Mouse (Mus musculus) hindbrain, embryonic 13.5 days (tissue): ENCODE data around the gene Cd93. TPM values are rescaled to one million over a fixed set of nuclear protein-coding genes. Genes with fewer than 3 reads are reported as not detected.

Experiments used
- ATAC-seq: fragments of 200-750 bp; cut with Nextera tagmentation; 2 replicates; pipeline ENCODE4 v1.8.0; 2017; ENCODE audit warnings: moderate TSS enrichment; ENCODE audit not compliant: low FRiP score
- H3K27ac ChIP-seq: fragments of 300-500 bp; sonication (generic); 2 replicates; pipeline ENCODE4 v1.5.1; 2015; ENCODE audit warnings: inconsistent platforms, mild to moderate bottlenecking, moderate library complexity
- H3K27me3 ChIP-seq: fragments of 300-500 bp; sonication (generic); 2 replicates; pipeline ENCODE4 v1.6.1; 2015; ENCODE audit warnings: mild to moderate bottlenecking, inconsistent platforms
- H3K36me3 ChIP-seq: fragments of 300-500 bp; sonication (generic); 2 replicates; pipeline ENCODE4 v1.6.1; 2015; ENCODE audit warnings: mild to moderate bottlenecking, inconsistent platforms
- H3K4me1 ChIP-seq: fragments of 300-500 bp; sonication (generic); replicated peaks from 2 replicates; pipeline ENCODE4 v1.6.1; 2015; ENCODE audit warnings: inconsistent platforms
- H3K4me2 ChIP-seq: fragments of 300-500 bp; sonication (generic); 2 replicates; pipeline ENCODE4 v1.6.1; 2015; ENCODE audit warnings: inconsistent platforms, mild to moderate bottlenecking, moderate library complexity
- H3K4me3 ChIP-seq: fragments of 300-500 bp; sonication (generic); 2 replicates; pipeline ENCODE4 v1.5.1; 2015; ENCODE audit warnings: mild to moderate bottlenecking, inconsistent platforms
- H3K9ac ChIP-seq: fragments of 300-500 bp; sonication (generic); 2 replicates; pipeline ENCODE4 v1.6.1; 2015; ENCODE audit warnings: mild to moderate bottlenecking, inconsistent platforms
- H3K9me3 ChIP-seq: fragments of 300-500 bp; sonication (generic); 2 replicates; pipeline ENCODE4 v1.6.1; 2016; ENCODE audit warnings: inconsistent platforms
- WGBS: fragments of 180-500 bp; shearing (Covaris S2); methylation state at CpG from one replicate; pipeline ENCODE4 v1.1.7; 2015; 5-methylcytosine and 5-hydroxymethylcytosine counted together
- polyA plus RNA-seq: library from polyadenylated mRNA; unstranded; fragments of >200 nt; fragmentation: Nextera tagmentation; extraction: Ambion mirVana; gene quantifications from 2 replicates; pipeline ENCODE4 v1.2.1, GENCODE M21; 2015

Gene Cd93
- 7.4 and 8.2 TPM in 2 replicates for polyA plus RNA-seq

GRCm38 (mm10) chr2:148443249-148443958 lies at the start of gene Cd93:
Gene Cd93, minus strand, starts transcription at chr2:148443563.
- 62% methylated on average over 13 of the region's 13 CpGs for WGBS
- Histone ChIP-seq H3K9me3 (no peaks in the 10 kb centered on the region), H3K4me2 (no peak within 1 kb of the TSS), H3K4me1 (no peaks in the 10 kb centered on the region), H3K4me3 (peak within 1 kb of the TSS; percentile 7; the same call in 1 of the 2 replicates), H3K9ac (no peak within 1 kb of the TSS; the same call in 1 of the 2 replicates), H3K27me3 (no peaks in the 10 kb centered on the region), H3K27ac (peak within 1 kb of the TSS; percentile 71), H3K36me3 (no peaks in the 10 kb centered on the region)
- peak; percentile 54; the same call in 1 of the 2 replicates for ATAC-seq

- WGBS: 80% methylated on average over 4 of the region's 4 CpGs
- Histone ChIP-seq H3K27me3 (no peaks in the 10 kb centered on the region), H3K4me1 (no peaks in the 10 kb centered on the region), H3K4me2 (no peak overlapping the region), H3K27ac (no peak overlapping the region), H3K36me3 (no peaks in the 10 kb centered on the region), H3K4me3 (no peak overlapping the region), H3K9me3 (no peaks in the 10 kb centered on the region), H3K9ac (no peak overlapping the region)
- ATAC-seq: no peak
Observed at GRCm38 (mm10) chr2:148492108-148492507, 48.7 kb upstream of the Cd93 start.

GRCm38 (mm10) chr2:148490150-148490549 lies 46.8 kb upstream of the Cd93 start:
- H3K4me2 ChIP-seq: no peak overlapping the region
- H3K4me3 ChIP-seq: no peak overlapping the region
- no peaks in the 10 kb centered on the region for H3K27me3 ChIP-seq
- no peak overlapping the region for H3K9ac ChIP-seq
- H3K27ac ChIP-seq: no peak overlapping the region
- no peaks in the 10 kb centered on the region for H3K4me1 ChIP-seq
- no peaks in the 10 kb centered on the region for H3K9me3 ChIP-seq
- no peak for ATAC-seq
- WGBS: 58% methylated on average over 6 of the region's 6 CpGs
- H3K36me3 ChIP-seq: no peaks in the 10 kb centered on the region

GRCm38 (mm10) chr2:148488885-148489284 lies 45.5 kb upstream of the Cd93 start:
- H3K36me3 ChIP-seq: no peaks in the 10 kb centered on the region
- WGBS: 93% methylated on average over 2 of the region's 2 CpGs
- ATAC-seq: no peak
- H3K4me2 ChIP-seq: no peak overlapping the region
- no peak overlapping the region for H3K27ac ChIP-seq
- H3K27me3 ChIP-seq: no peaks in the 10 kb centered on the region
- no peaks in the 10 kb centered on the region for H3K9me3 ChIP-seq
- H3K4me3 ChIP-seq: no peak overlapping the region
- H3K9ac ChIP-seq: no peak overlapping the region
- H3K4me1 ChIP-seq: no peaks in the 10 kb centered on the region

- H3K27me3 ChIP-seq: no peaks in the 10 kb centered on the region
- H3K9ac ChIP-seq: no peak overlapping the region
- ATAC-seq: no peak
- no peak overlapping the region for H3K4me2 ChIP-seq
- H3K36me3 ChIP-seq: no peaks in the 10 kb centered on the region
- no peak overlapping the region for H3K27ac ChIP-seq
- WGBS: 96% methylated on average over 4 of the region's 4 CpGs
- H3K4me1 ChIP-seq: no peaks in the 10 kb centered on the region
- H3K4me3 ChIP-seq: no peak overlapping the region
- no peaks in the 10 kb centered on the region for H3K9me3 ChIP-seq
Observed at GRCm38 (mm10) chr2:148485576-148485975, 42.2 kb upstream of the Cd93 start.

GRCm38 (mm10) chr2:148480376-148480775 lies 37.0 kb upstream of the Cd93 start:
- H3K4me3 ChIP-seq: no peak overlapping the region
- H3K9ac ChIP-seq: no peak overlapping the region
- H3K9me3 ChIP-seq: no peaks in the 10 kb centered on the region
- no peak overlapping the region for H3K4me2 ChIP-seq
- no peak overlapping the region for H3K27ac ChIP-seq
- peaks cover 8% of the 10 kb centered on the region for H3K4me1 ChIP-seq
- no peaks in the 10 kb centered on the region for H3K27me3 ChIP-seq
- no peaks in the 10 kb centered on the region for H3K36me3 ChIP-seq
- 85% methylated on average over 8 of the region's 8 CpGs for WGBS
- ATAC-seq: no peak

- Histone ChIP-seq H3K27ac (peak overlapping the region; percentile 62; the same call in 1 of the 2 replicates), H3K9ac (no peak overlapping the region), H3K4me3 (no peak overlapping the region), H3K4me1 (peaks cover 8% of the 10 kb centered on the region), H3K9me3 (no peaks in the 10 kb centered on the region), H3K27me3 (no peaks in the 10 kb centered on the region), H3K36me3 (no peaks in the 10 kb centered on the region), H3K4me2 (no peak overlapping the region)
- WGBS: 27% methylated on average over 3 of the region's 3 CpGs
- ATAC-seq: peak; percentile 93
Observed at GRCm38 (mm10) chr2:148478141-148478701, 34.9 kb upstream of the Cd93 start.

- ATAC-seq: no peak
- no peaks in the 10 kb centered on the region for H3K27me3 ChIP-seq
- no peak overlapping the region for H3K9ac ChIP-seq
- WGBS: 72% methylated on average over 2 of the region's 2 CpGs
- H3K4me3 ChIP-seq: no peak overlapping the region
- no peak overlapping the region for H3K4me2 ChIP-seq
- no peak overlapping the region for H3K27ac ChIP-seq
- no peaks in the 10 kb centered on the region for H3K9me3 ChIP-seq
- no peaks in the 10 kb centered on the region for H3K36me3 ChIP-seq
- peaks cover 8% of the 10 kb centered on the region for H3K4me1 ChIP-seq
Observed at GRCm38 (mm10) chr2:148477346-148477745, 34.0 kb upstream of the Cd93 start.

GRCm38 (mm10) chr2:148476576-148476975 lies 33.2 kb upstream of the Cd93 start:
- Histone ChIP-seq H3K4me1 (peaks cover 8% of the 10 kb centered on the region), H3K27ac (no peak overlapping the region), H3K9ac (no peak overlapping the region), H3K27me3 (no peaks in the 10 kb centered on the region), H3K4me3 (no peak overlapping the region), H3K9me3 (no peaks in the 10 kb centered on the region), H3K4me2 (no peak overlapping the region), H3K36me3 (no peaks in the 10 kb centered on the region)
- ATAC-seq: no peak
- WGBS: 75% methylated on average over 4 of the region's 4 CpGs

- no peaks in the 10 kb centered on the region for H3K36me3 ChIP-seq
- no peak overlapping the region for H3K4me2 ChIP-seq
- no peak for ATAC-seq
- H3K27ac ChIP-seq: no peak overlapping the region
- no peak overlapping the region for H3K9ac ChIP-seq
- H3K4me3 ChIP-seq: no peak overlapping the region
- WGBS: 91% methylated on average over 5 of the region's 5 CpGs
- peaks cover 8% of the 10 kb centered on the region for H3K4me1 ChIP-seq
- no peaks in the 10 kb centered on the region for H3K27me3 ChIP-seq
- no peaks in the 10 kb centered on the region for H3K9me3 ChIP-seq
Observed at GRCm38 (mm10) chr2:148475879-148476495, 32.6 kb upstream of the Cd93 start.

GRCm38 (mm10) chr2:148469341-148470238 lies 26.2 kb upstream of the Cd93 start:
- Histone ChIP-seq H3K4me3 (no peak overlapping the region), H3K4me2 (no peak overlapping the region), H3K27me3 (no peaks in the 10 kb centered on the region), H3K36me3 (no peaks in the 10 kb centered on the region), H3K4me1 (no peaks in the 10 kb centered on the region), H3K9ac (no peak overlapping the region), H3K27ac (no peak overlapping the region), H3K9me3 (no peaks in the 10 kb centered on the region)
- no peak for ATAC-seq
- WGBS: 36% methylated on average over 6 of the region's 7 CpGs

- no peaks in the 10 kb centered on the region for H3K36me3 ChIP-seq
- no peak overlapping the region for H3K27ac ChIP-seq
- no peaks in the 10 kb centered on the region for H3K27me3 ChIP-seq
- no peaks in the 10 kb centered on the region for H3K4me1 ChIP-seq
- WGBS: 85% methylated on average over 3 of the region's 3 CpGs
- H3K4me2 ChIP-seq: no peak overlapping the region
- ATAC-seq: no peak
- no peaks in the 10 kb centered on the region for H3K9me3 ChIP-seq
- H3K9ac ChIP-seq: no peak overlapping the region
- H3K4me3 ChIP-seq: no peak overlapping the region
Observed at GRCm38 (mm10) chr2:148467921-148468440, 24.6 kb upstream of the Cd93 start.
